10 mouse cellular contexts compared by ENCODE assay signal in genomic region chr4:26740815-26741214, GRCm38 (mm10).
"Had no signal": no experiment of that assay in that cellular context is flagged by ENCODE, and none has a peak within 500 bp of the region (broad histone marks: within the 10 kb centered on the region; RNA-seq: fewer than 3 reads in every experiment).

No protein-coding gene starts in this region.

- ATAC-seq: midbrain, embryonic 16.5 days had no signal

- DNase-seq: lung, adult 18-20 months; lung, embryonic 14.5 days; lung, postnatal 10 days; lung, postnatal 4 days; midbrain, embryonic 14.5 days; right cerebral cortex, postnatal 14 days; thymus, adult 18-20 months; thymus, postnatal 14 days; thymus, postnatal 36 days had no signal
